Mouse (Mus musculus): ENCODE data around the gene Smdt1. TPM values are rescaled to one million over a fixed set of nuclear protein-coding genes. Genes with fewer than 3 reads are reported as not detected.
A peak's percentile ranks its signal among the peaks of the same experiment; 100 is the strongest.

The Smdt1 gene
- total and polyA plus RNA-seq, 2 experiments from 2014 or later = 226 to 352 TPM

DNA sequence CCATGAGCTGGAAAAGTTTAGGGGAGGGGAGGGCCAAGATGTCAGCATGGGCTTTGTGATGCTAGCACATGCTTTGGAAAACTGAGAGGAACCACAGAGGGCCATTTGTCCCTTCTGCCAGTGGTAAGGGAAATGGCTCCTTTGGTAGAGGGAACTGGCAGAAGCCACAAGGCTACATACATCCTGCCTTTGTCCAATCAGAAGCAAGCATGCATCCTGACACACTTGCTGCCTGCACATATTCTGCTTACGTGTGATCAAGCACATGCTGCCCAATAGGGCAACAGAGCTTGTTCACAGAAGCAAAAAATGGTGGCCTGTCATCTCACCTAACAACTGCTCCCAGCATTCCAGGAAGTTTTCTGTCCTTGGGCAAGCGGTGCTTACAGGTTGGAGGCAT lies 13.4 kb upstream of the Smdt1 start:
- Histone ChIP-seq H3K4me3 (ENCODE audit: low read depth, low read length) (no peak overlapping the region), H3K9me3 (ENCODE audit: low read length) (no peaks in the 10 kb centered on the region), H3K36me3 (ENCODE audit: insufficient read depth, low read length) (no peaks in the 10 kb centered on the region), H3K9ac (replicated peaks; ENCODE audit: low read length, poor library complexity, severe bottlenecking) (no peak overlapping the region), H3K27me3 (ENCODE audit: insufficient read depth, low read length) (no peaks in the 10 kb centered on the region), H3K4me2 (ENCODE audit: low read depth, low read length, poor library complexity, severe bottlenecking) (no peak overlapping the region), H3K4me1 (ENCODE audit: insufficient read depth, low read length) (no peaks in the 10 kb centered on the region), H3K27ac (ENCODE audit: low read depth, low read length) (no peak overlapping the region)
- no peak for DNase-seq (ENCODE audit: low spot score)
- 79% methylated on average over 2 of the region's 2 CpGs for WGBS
- TF ChIP-seq CTCF (IDR thresholded peaks at IDR 0.05) = no peak
- ATAC-seq (ENCODE audit: low FRiP score) = no peak

DNA sequence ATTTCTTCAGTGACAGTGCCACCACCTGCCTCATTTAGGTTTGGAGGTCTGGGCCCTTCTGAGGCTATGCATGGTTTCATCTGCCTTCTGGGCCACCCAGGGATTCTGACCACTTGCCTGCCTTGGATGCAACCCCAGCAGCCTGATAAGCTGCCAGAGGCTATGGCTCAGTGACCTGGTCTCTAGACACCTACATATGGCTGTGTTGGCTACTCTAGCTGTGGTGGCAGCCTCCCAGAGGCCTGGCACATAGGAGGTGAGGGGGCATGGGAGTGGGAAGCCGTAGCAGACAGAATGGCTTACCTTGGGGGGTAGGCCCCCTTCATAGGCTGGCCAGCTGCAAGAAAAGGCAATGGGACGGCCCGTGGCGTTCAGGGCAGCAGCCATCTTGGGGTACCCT lies 3.6 kb upstream of the Smdt1 start:
- H3K9ac ChIP-seq (replicated peaks; ENCODE audit: low read length, poor library complexity, severe bottlenecking) = no peak overlapping the region
- H3K36me3 ChIP-seq (ENCODE audit: insufficient read depth, low read length) = peaks cover 17% of the 10 kb centered on the region; the same call in 1 of the 2 replicates
- no peak overlapping the region for H3K27ac ChIP-seq (ENCODE audit: low read depth, low read length)
- H3K4me3 ChIP-seq (ENCODE audit: low read depth, low read length) = no peak overlapping the region
- no peak for TF ChIP-seq CTCF (IDR thresholded peaks at IDR 0.05)
- H3K4me2 ChIP-seq (ENCODE audit: low read depth, low read length, poor library complexity, severe bottlenecking) = no peak overlapping the region
- peaks cover 7% of the 10 kb centered on the region for H3K4me1 ChIP-seq (ENCODE audit: insufficient read depth, low read length)
- no peaks in the 10 kb centered on the region for H3K9me3 ChIP-seq (ENCODE audit: low read length)
- 0 out of 2 replicates have a peak, but pooled peaks cover under 1% of the 10 kb centered on the region for H3K27me3 ChIP-seq (ENCODE audit: insufficient read depth, low read length)
- DNase-seq (ENCODE audit: low spot score) (no peak), ATAC-seq (ENCODE audit: low FRiP score) (no peak)
- WGBS = 94% methylated on average over 4 of the region's 4 CpGs

DNA sequence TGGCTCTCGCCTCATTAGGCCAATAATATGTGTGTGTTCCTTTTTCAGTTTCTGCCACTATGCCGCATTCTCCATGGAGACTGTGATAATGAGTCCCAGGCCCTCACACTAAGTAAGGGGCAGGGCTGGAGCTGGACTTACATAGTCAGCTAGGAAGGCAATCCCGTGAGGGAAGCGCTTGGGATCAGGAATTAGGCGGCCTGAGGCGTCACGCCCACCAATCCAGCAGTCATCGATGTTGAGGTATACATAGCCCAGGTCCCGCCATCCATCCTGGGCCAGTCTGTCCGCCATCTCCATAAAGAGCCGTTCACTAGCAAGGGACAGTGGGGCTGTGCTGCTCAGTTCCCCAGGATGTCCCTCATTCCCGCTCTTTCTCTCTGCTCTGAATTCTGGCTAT lies 2.1 kb upstream of the Smdt1 start:
- ATAC-seq (ENCODE audit: low FRiP score) (no peak), DNase-seq (ENCODE audit: low spot score) (no peak)
- no peak for TF ChIP-seq CTCF (IDR thresholded peaks at IDR 0.05)
- Histone ChIP-seq H3K27ac (ENCODE audit: low read depth, low read length) (no peak overlapping the region), H3K9me3 (ENCODE audit: low read length) (no peaks in the 10 kb centered on the region), H3K27me3 (ENCODE audit: insufficient read depth, low read length) (peaks cover 9% of the 10 kb centered on the region; the same call in 1 of the 2 replicates), H3K9ac (replicated peaks; ENCODE audit: low read length, poor library complexity, severe bottlenecking) (no peak overlapping the region), H3K36me3 (ENCODE audit: insufficient read depth, low read length) (peaks cover 17% of the 10 kb centered on the region; the same call in 1 of the 2 replicates), H3K4me2 (ENCODE audit: low read depth, low read length, poor library complexity, severe bottlenecking) (no peak overlapping the region), H3K4me3 (ENCODE audit: low read depth, low read length) (no peak overlapping the region), H3K4me1 (ENCODE audit: insufficient read depth, low read length) (peaks cover 7% of the 10 kb centered on the region)
- 80% methylated on average over 12 of the region's 12 CpGs for WGBS

DNA sequence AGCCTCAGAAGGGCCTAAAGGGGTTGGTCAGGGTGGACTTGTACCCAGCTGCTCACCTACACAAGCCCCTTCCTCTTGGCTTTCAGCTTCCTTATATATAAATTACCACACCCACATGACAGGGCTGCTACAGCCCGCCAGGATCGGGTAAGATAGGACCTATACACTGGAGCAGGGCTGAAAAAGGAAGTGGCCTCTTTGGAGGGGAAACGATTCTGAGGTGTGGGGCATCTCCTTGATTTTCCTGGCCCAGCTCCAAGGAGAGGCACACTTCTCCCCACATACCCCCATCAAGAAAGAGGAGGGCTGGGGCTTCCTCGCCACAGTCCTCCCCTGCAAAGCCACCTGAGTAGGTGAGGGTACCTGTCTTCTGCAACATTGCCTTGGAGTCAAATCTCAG lies 884 bp upstream of the Smdt1 start:
- peak overlapping the region; percentile 60 for H3K4me2 ChIP-seq (ENCODE audit: low read depth, low read length, poor library complexity, severe bottlenecking)
- no peak for DNase-seq (ENCODE audit: low spot score)
- no peak for ATAC-seq (ENCODE audit: low FRiP score)
- H3K27me3 ChIP-seq (ENCODE audit: insufficient read depth, low read length) = peaks cover 9% of the 10 kb centered on the region; the same call in 1 of the 2 replicates
- TF ChIP-seq CTCF (IDR thresholded peaks at IDR 0.05) = no peak
- WGBS = 55% methylated on average over 4 of the region's 4 CpGs
- peaks cover 7% of the 10 kb centered on the region for H3K4me1 ChIP-seq (ENCODE audit: insufficient read depth, low read length)
- peak overlapping the region; percentile 50 for H3K9ac ChIP-seq (replicated peaks; ENCODE audit: low read length, poor library complexity, severe bottlenecking)
- H3K27ac ChIP-seq (ENCODE audit: low read depth, low read length) = no peak overlapping the region
- peaks cover 17% of the 10 kb centered on the region; the same call in 1 of the 2 replicates for H3K36me3 ChIP-seq (ENCODE audit: insufficient read depth, low read length)
- H3K9me3 ChIP-seq (ENCODE audit: low read length) = no peaks in the 10 kb centered on the region
- peak overlapping the region; percentile 43 for H3K4me3 ChIP-seq (ENCODE audit: low read depth, low read length)

DNA sequence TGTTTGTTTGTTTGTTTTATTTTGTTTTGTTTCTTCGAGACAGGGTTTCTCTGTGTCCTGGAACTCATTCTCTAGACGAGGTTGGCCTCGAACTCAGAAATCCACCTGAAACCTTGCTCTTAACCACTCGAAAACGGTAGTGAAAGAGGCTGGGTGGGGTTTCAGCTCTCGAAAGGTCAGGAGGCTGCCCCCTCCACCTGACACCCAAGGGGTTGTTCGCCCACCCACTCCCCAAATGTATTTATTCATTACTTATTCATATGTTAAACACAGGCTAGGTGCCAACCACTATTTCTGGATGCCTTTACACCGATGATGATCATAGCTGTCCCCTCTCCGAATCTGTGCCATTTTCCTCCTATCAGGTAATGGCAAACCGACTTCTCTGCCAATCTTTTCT lies 391 bp downstream of the Smdt1 start:
- WGBS = 56% methylated on average over 10 of the region's 10 CpGs
- H3K9ac ChIP-seq (replicated peaks; ENCODE audit: low read length, poor library complexity, severe bottlenecking) = no peak overlapping the region
- peaks cover 9% of the 10 kb centered on the region; the same call in 1 of the 2 replicates for H3K27me3 ChIP-seq (ENCODE audit: insufficient read depth, low read length)
- no peak for TF ChIP-seq CTCF (IDR thresholded peaks at IDR 0.05)
- H3K4me1 ChIP-seq (ENCODE audit: insufficient read depth, low read length) = peaks cover 7% of the 10 kb centered on the region
- H3K9me3 ChIP-seq (ENCODE audit: low read length) = no peaks in the 10 kb centered on the region
- peak overlapping the region; percentile 43 for H3K4me3 ChIP-seq (ENCODE audit: low read depth, low read length)
- H3K27ac ChIP-seq (ENCODE audit: low read depth, low read length) = no peak overlapping the region
- ATAC-seq (ENCODE audit: low FRiP score) (no peak), DNase-seq (ENCODE audit: low spot score) (no peak)
- H3K4me2 ChIP-seq (ENCODE audit: low read depth, low read length, poor library complexity, severe bottlenecking) = peak overlapping the region; percentile 60
- H3K36me3 ChIP-seq (ENCODE audit: insufficient read depth, low read length) = peaks cover 15% of the 10 kb centered on the region; the same call in 1 of the 2 replicates

DNA sequence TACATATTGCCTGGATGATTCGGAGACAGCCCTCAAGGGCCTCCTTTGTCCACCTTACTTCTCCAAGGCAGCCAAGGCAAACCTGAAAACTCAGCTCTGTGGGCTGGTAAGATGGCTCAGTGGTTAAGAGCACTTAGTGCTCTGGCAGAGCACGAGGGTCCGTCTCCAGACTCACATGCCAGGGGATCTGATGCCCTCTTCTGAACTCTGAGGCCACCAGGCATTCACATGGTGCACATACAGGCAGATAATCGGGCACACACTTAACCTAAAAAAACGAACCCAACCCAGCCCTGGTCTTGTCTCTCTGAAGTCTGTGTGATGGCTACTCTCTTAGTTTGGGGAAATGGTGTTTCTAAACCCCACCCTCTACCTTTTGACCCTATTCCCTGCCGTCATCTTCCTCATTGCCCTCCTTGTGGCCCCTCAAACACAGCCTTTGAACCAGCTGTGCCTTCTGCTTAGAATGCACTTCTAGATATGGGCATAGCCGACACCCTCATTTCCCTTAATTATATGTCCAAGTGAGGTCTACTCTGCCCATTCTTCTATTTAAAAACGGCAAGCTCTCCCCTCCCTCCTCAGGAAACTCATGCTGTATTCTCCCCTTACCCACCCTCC lies 985 bp downstream of the Smdt1 start:
- no peak overlapping the region for H3K4me2 ChIP-seq (ENCODE audit: low read depth, low read length, poor library complexity, severe bottlenecking)
- TF ChIP-seq CTCF (IDR thresholded peaks at IDR 0.05) = no peak
- no peaks in the 10 kb centered on the region for H3K9me3 ChIP-seq (ENCODE audit: low read length)
- ATAC-seq (ENCODE audit: low FRiP score) = no peak
- WGBS = 82% methylated on average over 8 of the region's 8 CpGs
- H3K9ac ChIP-seq (replicated peaks; ENCODE audit: low read length, poor library complexity, severe bottlenecking) = no peak overlapping the region
- no peak for DNase-seq (ENCODE audit: low spot score)
- H3K27me3 ChIP-seq (ENCODE audit: insufficient read depth, low read length) = peaks cover 9% of the 10 kb centered on the region; the same call in 1 of the 2 replicates
- H3K36me3 ChIP-seq (ENCODE audit: insufficient read depth, low read length) = 0 out of 2 replicates have a peak, but pooled peaks cover 11% of the 10 kb centered on the region
- no peak overlapping the region for H3K27ac ChIP-seq (ENCODE audit: low read depth, low read length)
- peaks cover 7% of the 10 kb centered on the region for H3K4me1 ChIP-seq (ENCODE audit: insufficient read depth, low read length)
- H3K4me3 ChIP-seq (ENCODE audit: low read depth, low read length) = no peak overlapping the region

Measured in midbrain, postnatal 0 days (tissue).